Mouse (Mus musculus) cerebellum, adult (tissue): ENCODE results near the gene Sae1.

Experiments used
- ATAC-seq: cut with Nextera tagmentation; 2 replicates; pipeline ENCODE4 v1.9.2; 2017; ENCODE audit warnings: mild to moderate bottlenecking, moderate library complexity, mixed read lengths; ENCODE audit not compliant: insufficient number of reproducible peaks, low FRiP score, low TSS enrichment

Sae1 gene

DNA sequence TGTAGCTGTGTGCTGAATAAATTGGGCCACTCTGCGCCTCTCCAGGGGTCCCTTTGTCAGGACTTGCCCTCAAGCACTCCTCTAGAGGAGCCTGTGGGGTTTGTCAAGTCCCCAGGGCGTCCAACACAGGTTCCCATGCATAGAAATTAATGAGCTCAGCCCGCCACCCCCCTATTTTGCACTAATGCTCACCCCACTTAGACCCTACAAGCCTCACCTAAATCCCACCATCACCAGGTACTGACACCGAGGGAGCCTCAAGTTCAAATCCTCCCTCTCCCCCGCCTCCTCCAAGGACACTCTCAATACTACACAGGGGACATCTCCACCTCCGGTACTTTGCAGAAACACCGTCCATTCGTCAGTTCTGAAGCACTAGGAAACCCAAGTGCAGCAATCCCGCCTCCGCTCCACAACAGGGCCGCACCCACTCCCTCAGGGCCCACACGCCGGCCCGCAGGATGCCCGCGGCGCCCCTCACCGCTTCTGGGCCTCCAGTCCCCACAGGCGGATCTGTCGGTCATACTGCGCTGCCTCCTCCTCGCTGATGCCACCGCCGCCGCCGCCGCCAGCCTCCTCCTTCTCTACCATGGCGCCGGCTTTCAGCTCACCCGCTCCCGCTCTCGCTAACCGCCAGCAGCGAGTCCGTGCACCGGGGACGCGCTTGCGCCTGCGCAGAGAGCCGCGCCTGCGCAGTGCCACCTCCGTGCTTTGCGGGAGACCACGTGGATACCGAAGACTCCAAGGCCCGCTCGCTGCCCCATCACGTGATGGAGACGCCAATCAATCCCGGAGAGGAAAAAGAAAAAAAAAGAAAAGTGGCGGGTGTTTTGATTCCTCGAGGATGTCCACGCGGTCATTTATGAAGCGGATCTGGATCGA, at the start of gene Sae1:
Sae1 (minus strand) TSS at position 647 of the 882 bp plus-strand sequence.
- peak; percentile 95 for ATAC-seq

GRCm38 (mm10) chr7:16435088-16435487, 47.5 kb upstream of the Sae1 start:
- no peak for ATAC-seq

- no peak for ATAC-seq
Observed at GRCm38 (mm10) chr7:16433352-16433971, 45.9 kb upstream of the Sae1 start.

DNA sequence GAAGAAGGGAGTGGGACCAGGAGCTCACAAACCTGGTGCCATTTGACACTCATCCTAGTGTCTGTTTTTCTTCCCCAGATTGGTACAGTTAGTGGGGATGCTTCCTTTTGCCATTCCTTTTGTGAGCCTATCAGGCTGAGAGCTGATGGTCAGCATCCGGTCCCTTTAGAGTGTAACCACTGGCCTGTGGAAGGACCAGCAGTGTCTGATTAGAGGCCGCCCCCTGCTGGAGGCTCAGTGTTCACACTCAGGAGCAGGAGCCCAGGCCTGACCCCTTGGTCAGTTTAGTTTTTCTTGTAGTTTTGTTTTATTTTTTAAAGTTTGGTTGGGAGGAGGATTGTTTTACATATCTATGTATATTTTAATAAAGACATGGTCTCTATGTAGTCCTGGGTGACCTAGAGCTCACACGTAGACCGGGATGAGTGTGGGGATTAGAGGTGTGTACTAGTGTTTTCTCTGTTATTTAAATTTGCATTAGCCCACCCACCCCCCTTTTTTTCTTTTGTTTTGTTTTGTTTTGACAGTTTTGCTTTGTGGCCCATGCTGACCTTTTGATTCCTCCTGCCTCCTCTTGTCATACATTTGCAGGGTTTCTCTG, 38.6 kb upstream of the Sae1 start:
- ATAC-seq: peak; percentile 66; the same call in 1 of the 2 replicates

DNA sequence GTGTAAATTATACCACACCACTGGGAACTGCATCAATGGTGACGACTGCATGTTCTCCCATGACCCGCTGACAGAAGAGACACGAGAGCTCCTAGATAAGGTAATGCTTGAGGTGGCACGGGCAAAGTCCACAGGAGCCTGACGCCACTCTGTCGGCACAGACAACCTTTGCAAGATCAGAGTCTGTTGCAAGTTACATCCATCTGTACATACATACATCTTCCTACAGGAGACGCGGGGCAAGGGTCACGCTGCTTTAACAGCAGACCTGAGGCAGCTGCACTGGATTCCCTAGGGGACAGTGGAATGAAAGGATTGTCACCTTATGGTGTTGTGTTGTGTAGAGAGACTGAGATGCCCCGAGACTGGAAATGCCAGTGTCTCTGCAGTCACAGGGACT, 38.1 kb upstream of the Sae1 start:
- no peak for ATAC-seq

- ATAC-seq: no peak
Observed at GRCm38 (mm10) chr7:16423731-16424130, 36.1 kb upstream of the Sae1 start.

DNA sequence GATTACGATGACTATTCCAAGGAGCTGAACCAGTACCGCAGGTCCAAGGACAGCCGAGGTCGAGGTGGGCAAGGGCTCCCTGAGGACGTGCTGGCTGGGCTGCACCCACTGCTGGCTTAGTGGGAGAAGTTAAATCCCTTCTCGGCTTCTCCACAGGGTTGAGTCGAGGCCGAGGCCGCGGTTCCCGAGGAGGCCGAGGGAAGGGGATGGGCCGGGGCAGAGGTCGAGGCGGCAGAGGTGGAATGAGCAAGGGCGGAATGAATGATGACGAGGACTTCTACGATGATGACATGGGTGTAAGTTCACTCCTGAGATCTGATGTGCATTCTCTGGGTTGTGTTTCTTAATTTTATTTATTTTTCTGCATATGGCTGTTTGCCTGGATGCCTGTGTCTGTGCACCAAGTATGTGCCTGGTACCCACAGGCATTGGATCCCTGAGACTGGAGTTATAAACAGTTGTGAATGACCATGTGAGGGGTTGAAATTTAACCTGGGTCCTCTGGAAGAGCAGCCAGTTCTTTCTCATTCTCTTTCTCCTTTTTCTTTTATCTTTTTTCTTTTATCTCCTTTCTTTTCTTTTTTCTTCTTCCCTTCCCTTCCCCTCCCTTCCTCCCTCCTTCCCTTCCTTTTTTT, 34.7 kb upstream of the Sae1 start:
- ATAC-seq: no peak

GRCm38 (mm10) chr7:16420493-16421118, 33.0 kb upstream of the Sae1 start:
- no peak for ATAC-seq

- no peak for ATAC-seq
Observed at GRCm38 (mm10) chr7:16418713-16419112, 31.1 kb upstream of the Sae1 start.

DNA sequence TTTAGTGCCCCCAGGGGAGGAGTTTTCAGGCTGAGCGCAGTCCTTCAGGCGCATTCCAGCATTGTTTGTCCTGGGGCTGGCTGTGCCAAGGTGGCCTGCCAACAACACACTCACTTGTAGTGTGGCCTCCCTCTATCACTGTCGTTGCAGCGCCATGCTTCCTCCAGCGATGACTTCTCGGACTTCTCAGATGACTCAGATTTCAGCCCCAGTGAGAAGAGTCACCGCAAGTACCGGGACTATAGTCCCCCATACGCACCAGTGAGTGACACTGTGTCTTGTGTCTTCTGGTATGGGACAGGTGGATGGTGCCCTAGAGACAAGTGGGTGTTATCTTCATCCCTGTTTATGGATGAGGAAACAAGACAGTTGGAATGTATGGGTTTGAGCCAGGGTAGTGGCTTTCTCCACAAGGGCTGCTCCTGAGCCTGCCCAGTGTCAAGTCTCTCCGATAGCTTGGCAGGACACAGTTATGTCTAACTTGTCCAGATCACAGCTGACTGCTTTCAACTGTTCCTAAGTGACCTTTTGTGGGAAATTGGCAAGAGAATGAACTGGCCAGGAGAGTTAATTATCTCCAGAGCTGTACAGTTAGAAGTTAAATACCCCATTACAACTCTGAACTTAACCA, 29.6 kb upstream of the Sae1 start:
- ATAC-seq: no peak

GRCm38 (mm10) chr7:16415426-16415825, 27.8 kb upstream of the Sae1 start:
- no peak for ATAC-seq

GRCm38 (mm10) chr7:16412930-16413329, 25.3 kb upstream of the Sae1 start:
- no peak for ATAC-seq

- no peak for ATAC-seq
Observed at GRCm38 (mm10) chr7:16412220-16412896, 24.8 kb upstream of the Sae1 start.

DNA sequence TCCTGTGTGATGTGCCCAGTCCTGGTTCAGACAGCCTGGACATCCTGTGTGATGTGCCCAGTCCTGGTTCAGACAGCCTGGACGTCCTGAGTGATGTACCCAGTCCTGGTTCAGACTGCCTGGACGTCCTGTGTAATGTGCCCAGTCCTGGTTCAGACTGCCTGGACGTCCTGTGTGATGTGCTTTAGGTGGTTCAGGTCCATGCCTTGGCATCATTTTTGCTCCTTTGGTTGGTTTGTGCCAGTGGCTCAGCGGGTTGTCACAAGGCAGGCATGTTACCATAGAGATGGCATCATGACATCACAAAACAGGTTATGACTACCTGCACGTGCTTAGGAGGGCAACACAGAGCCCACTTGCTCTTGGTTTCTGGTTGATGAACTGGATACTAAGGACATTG, 23.5 kb upstream of the Sae1 start:
- no peak for ATAC-seq

DNA sequence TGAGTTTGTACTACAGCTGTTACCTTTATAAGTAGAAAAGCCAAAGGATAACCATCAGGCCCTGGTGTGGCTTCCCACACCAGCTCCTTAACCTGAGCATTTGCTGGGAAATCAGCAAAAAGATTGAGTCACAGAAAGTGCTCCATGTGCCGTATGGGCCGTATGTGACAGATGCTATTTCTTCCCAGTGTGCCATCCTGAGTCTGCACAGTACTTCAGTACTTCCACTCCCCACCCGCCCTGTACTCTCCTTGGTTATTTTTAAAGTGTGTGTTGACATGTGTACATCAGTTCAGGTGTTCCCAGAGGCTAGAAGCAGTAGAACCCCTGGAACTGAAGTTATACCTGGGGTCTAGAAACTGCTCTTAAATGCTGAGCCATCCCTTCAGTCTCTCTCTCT, 19.4 kb upstream of the Sae1 start:
- no peak for ATAC-seq

DNA sequence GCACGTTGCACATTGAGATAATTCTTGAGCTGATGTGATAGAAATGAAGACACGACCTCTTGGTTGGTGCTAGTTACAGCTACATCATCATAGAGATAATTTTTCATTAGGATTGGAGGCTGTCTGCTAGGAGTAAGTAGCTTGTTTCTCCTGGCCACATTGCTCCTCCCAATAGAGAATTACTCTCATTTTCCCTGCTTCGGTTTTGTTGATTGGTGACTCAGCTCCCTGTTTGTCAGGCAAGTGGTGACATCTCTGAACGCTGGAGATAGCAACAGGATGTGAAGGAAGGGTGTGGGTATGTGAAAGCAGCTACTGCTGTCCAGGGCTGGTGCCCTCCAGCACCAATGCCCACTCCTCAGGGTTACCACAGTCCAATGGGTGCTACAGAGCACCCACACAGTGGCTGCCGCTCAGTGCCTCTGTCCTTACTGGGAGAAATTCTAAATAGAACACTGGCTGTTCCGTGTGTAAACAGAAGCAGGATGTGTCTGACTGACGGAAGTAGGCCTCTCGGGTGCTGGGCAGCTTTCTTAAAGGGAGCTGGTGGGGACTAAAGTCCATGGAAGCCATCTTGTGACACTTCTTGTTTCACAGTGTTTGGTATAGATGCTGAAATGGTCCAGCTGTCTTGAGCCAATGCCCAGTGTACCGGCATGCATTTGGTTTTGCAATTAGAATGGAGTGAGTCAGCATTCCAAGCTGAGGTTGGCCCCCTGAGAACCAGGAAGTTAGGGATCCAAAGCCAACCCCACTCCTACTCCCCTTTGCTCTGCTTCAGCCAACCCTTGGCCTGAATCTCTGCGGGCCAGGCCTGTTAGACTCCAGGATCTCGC, 18.1 kb upstream of the Sae1 start:
- ATAC-seq: no peak

DNA sequence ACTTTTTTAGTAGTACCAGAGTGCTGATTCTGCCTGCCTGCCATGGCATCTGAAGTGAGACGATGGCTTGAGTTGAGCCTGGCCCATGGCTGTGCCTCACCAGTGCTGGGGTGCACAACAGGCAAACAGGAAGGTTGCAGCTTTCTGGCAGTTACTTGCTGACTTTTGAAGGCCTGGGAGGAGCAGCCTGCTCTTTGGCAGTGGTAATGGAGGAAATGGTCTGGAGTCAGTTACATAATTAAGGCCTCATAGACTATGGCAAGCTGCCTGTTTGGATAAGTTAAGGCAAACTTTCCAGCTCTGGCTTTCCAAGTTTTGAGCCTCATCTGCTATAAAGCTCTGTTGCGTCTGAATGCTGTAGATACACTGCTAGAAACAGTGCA, 17.5 kb upstream of the Sae1 start:
- ATAC-seq: no peak

- ATAC-seq: no peak
Observed at GRCm38 (mm10) chr7:16404315-16405072, 16.9 kb upstream of the Sae1 start.
